Mouse (Mus musculus) telencephalon, adult 2 months (tissue): Measurements from ENCODE around the gene Cdh13.

Experiments
- DNase-seq: peaks from one replicate; pipeline ENCODE4 v3.0.0-alpha.2; 2011; ENCODE audit warnings: low read depth, low spot score

The Cdh13 gene

GRCm38 (mm10) chr8:118902402-118902801 lies 618.9 kb downstream of the Cdh13 start:
- DNase-seq: no peak

GRCm38 (mm10) chr8:118916513-118916912 lies 633.0 kb downstream of the Cdh13 start:
- DNase-seq: no peak

- DNase-seq: no peak
These were observed 653.9 kb downstream of the Cdh13 start for GRCm38 (mm10) chr8:118937412-118937811.

GRCm38 (mm10) chr8:118938025-118938424 lies 654.5 kb downstream of the Cdh13 start:
- no peak for DNase-seq

- DNase-seq: peak; percentile 46
These were observed 668.5 kb downstream of the Cdh13 start for GRCm38 (mm10) chr8:118951766-118952741.

GRCm38 (mm10) chr8:118956109-118956508 lies 672.6 kb downstream of the Cdh13 start:
- no peak for DNase-seq

GRCm38 (mm10) chr8:118961877-118962545 lies 678.5 kb downstream of the Cdh13 start:
- no peak for DNase-seq

- no peak for DNase-seq
These were observed 681.7 kb downstream of the Cdh13 start for GRCm38 (mm10) chr8:118965101-118965840.

GRCm38 (mm10) chr8:118968896-118969295 lies 685.4 kb downstream of the Cdh13 start:
- DNase-seq: no peak

GRCm38 (mm10) chr8:118979800-118980199 lies 696.3 kb downstream of the Cdh13 start:
- no peak for DNase-seq

- no peak for DNase-seq
These were observed 700.2 kb downstream of the Cdh13 start for GRCm38 (mm10) chr8:118983724-118984123.

- DNase-seq: no peak
These were observed 703.3 kb downstream of the Cdh13 start for GRCm38 (mm10) chr8:118986796-118987195.

- no peak for DNase-seq
These were observed 712.2 kb downstream of the Cdh13 start for GRCm38 (mm10) chr8:118995641-118996188.

- DNase-seq: no peak
These were observed 717.1 kb downstream of the Cdh13 start for GRCm38 (mm10) chr8:119000595-119000994.

- no peak for DNase-seq
These were observed 721.3 kb downstream of the Cdh13 start for GRCm38 (mm10) chr8:119004821-119005220.

- no peak for DNase-seq
These were observed 735.1 kb downstream of the Cdh13 start for GRCm38 (mm10) chr8:119018675-119019074.

GRCm38 (mm10) chr8:119020781-119021180 lies 737.2 kb downstream of the Cdh13 start:
- DNase-seq: peak; percentile 88

- DNase-seq: no peak
These were observed 737.9 kb downstream of the Cdh13 start for GRCm38 (mm10) chr8:119021478-119021877.

GRCm38 (mm10) chr8:119022301-119022870 lies 738.9 kb downstream of the Cdh13 start:
- no peak for DNase-seq

- no peak for DNase-seq
These were observed 749.9 kb downstream of the Cdh13 start for GRCm38 (mm10) chr8:119033398-119033797.

GRCm38 (mm10) chr8:119034037-119034436 lies 750.5 kb downstream of the Cdh13 start:
- DNase-seq: no peak
